Mouse (Mus musculus) urinary bladder, postnatal 10 days (tissue): ENCODE data around the gene Zfp993.
"Not testable (repeated sequence)": the region's sequence is repeated elsewhere in the genome, so short reads cannot be mapped to it uniquely, and the experiment has no call there.

ENCODE experiments used
- DNase-seq: peaks from one replicate; pipeline ENCODE4 v3.0.0; 2022; ENCODE audit warnings: low spot score

Gene Zfp993

GRCm38 (mm10) chr4:146610774-146611400, at the start of gene Zfp993:
Gene Zfp993, plus strand, starts transcription at chr4:146610961.
- DNase-seq: not testable (repeated sequence)

DNA sequence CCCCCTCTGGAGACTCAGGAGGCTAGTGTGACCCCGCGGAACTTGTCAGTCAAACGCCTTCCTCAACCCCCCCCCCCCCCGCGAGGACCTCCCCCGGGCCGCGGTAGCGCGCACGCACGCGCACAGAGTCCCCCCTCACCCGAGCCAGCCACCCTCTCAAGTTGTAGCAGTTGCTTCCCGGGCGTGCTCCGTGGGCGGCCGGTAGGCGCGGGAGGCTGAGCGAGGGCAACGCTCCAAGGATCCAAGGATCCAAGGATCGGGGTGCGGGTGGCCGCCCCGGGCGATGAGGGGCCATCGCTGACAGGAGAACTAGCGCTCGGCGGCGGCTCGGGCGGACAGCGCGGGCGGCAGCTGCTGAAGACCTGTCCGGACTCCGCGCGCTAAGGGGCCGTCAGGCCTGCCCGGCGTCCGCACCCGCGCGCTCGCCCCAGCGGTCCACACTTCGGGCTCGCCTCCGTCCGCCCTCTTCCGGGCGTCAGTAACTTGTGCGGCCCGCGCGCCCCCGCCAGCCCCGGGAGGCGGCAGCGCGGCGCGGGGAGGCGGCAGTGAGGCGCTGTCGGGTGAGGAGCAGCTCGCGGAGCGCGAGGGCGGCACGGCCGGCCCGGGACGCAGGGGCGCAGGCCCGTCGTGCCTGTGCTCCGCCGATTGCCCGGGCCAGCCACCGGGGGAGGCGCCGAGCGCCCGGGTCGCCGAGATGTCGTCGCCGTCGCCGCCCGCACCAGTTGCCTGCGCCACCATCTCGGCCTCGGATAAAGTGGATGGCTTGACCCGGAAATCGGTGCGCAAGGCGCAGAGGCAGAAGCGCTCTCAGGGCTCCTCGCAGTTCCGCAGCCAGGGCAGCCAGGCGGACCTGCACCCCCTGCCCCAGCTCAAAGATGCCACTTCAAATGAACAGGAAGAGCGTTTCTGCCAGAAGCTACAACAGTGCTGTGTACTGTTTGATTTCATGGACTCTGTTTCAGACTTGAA, 30.6 kb upstream of the Zfp993 start:
- not testable (repeated sequence) for DNase-seq

DNA sequence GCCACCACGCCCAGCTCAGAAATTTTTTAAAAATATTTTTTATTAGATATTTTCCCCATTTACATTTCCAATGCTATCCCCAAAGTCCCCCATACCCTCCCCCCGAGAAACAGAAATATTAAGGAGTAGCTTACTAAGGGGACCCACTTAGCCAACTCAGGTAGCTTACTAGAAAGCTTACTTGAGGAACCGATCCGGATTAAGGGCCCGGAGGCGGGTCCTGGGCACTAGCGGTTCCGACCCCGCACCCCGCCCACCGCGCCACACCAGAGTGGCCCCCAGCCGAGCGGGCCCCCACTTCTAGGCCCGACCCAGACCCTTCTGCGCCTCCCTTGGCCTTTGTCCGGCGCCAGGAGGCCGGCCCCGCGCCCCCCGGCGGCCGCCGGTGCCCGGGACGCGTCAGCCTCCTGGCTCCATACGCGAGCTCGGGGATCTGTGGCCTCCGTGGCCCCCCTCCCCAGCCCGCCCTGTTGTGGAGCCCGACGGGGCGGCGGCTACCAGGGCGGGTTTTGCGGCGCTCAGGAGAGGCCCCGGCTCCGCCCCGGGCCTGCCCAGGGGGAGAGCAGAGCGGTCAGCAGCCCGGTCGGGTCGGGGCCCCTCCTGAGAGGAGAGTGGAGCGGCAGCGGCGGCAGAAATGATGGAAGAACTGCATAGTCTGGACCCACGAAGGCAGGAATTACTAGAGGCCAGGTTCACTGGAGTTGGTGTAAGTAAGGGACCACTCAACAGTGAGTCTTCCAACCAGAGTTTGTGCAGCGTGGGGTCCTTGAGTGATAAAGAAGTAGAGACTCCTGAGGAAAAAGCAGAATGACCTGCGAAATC, 7.0 kb upstream of the Zfp993 start:
- not testable (repeated sequence) for DNase-seq

DNA sequence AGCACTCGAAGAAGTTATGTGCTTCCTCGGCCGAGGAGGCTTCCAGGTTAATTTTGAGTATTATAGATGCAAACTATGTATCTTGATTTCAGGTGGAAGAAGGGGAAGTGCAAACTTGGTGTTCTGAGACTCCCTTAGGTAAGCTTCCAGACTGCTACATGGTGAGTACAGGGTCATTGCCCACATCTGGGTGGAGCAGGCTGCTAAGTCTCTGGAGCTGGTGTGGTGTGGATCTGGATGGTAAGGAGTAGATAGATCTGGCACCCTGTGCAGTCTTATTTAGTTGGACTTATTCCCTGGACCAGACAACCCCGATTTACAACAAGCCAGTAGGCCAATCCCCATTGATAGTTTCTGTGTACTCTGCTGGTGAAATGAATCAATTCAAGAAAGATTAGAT, 33.6 kb downstream of the Zfp993 start:
- not testable (repeated sequence) for DNase-seq

- DNase-seq: not testable (repeated sequence)
These were observed 38.9 kb downstream of the Zfp993 start for GRCm38 (mm10) chr4:146649641-146650040.

DNA sequence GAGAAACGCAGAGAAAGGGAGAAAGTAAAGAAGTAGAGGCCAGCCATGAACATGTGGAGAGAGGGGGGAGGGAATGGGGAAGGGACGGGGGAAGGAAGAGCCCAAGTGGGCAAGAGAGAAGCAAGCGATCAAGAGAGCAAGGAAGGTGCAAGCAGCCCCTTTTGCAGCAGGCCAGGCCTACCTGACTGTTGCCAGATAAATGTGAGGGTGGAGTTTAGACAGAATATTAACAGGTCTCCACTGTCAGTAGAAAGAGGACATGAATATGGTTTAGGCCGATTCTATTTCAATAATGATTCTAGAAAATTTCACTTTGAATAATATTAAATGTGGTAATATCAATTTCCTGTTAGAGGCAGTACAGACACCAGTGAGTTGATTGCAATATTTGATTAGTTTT, 39.4 kb downstream of the Zfp993 start:
- DNase-seq: not testable (repeated sequence)

DNA sequence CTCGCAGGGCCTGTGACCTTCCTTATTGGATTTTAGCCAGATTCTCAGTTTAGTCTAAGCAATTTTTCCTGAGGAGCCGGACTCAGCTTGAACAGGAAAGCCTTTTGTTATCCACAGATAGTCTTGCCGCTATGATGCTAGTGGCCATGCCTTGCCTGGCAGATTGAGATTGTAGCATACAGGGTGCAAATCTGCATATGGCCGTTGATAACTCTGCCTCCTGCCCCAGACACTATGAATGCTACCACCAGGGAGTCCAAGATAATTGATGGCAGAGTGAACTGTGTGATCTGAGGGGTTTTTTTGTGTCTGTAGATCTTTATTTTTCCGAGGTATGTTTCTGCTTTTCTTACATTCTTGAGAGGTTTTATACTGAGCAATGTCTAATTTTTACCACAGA, 39.9 kb downstream of the Zfp993 start:
- not testable (repeated sequence) for DNase-seq
